Mouse (Mus musculus): ENCODE data around the gene Cstad. TPM values are rescaled to one million over a fixed set of nuclear protein-coding genes. Genes with fewer than 3 reads are reported as not detected.

Cstad gene
- total and polyA plus RNA-seq, 2 experiments from 2014 or later, result 0.55 to 0.64 TPM

DNA sequence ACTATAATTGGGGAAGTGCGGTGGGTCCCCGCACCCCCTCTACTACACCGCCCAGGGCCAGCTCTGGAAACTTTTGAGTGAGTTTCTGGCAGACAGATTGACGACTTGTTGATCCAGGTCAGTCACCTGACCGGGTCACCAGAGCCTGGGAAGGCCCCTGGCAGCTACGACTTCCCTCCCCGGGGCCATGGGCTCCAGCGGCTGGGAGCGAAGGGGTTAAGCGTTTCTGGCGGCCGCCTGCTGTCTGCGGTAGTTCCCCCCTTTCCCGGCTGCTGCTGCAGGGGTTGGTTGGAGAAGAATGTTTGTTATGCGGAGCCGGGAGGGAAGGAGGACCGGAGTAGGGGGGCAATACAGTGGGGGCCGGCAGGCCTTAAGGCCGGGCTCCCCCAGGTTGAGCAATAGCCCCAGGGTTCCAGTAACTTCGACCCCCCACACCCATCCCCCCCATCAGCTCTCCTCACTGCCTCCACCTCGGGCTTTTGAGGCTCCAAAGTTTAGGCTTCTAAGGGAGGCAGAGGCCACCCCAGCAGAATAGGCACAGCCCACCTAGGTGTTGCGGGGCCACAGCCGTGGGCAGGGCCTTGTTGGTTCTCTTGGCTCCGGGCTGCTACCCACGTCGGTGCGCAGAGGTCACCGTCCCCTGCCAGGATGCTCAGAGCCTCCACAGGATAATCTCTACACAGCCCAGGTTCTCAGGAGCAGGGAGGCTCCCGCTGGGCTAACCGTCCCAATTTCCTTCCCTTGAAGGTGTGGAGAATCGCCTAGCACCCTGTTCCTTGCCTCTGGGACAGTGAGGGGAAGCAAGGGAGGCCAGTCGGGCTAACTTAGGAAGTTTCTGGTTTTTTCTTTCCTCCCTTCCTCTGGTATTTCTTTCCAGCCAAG is 10.3 kb downstream of the Cstad start:
- Histone ChIP-seq H3K27me3 (ENCODE audit: insufficient read depth, low read length) (no peaks in the 10 kb centered on the region), H3K4me3 (ENCODE audit: low read depth, low read length) (no peak overlapping the region), H3K4me1 (ENCODE audit: insufficient read depth, low read length) (peaks cover 13% of the 10 kb centered on the region), H3K9me3 (ENCODE audit: low read length) (no peaks in the 10 kb centered on the region), H3K36me3 (ENCODE audit: insufficient read depth, low read length) (no peaks in the 10 kb centered on the region), H3K27ac (ENCODE audit: low read depth, low read length) (no peak overlapping the region), H3K4me2 (ENCODE audit: low read depth, low read length, poor library complexity, severe bottlenecking) (peak overlapping the region; percentile 0; the same call in 1 of the 2 replicates), H3K9ac (replicated peaks; ENCODE audit: low read length, poor library complexity, severe bottlenecking) (no peak overlapping the region)
- no peak for ATAC-seq (ENCODE audit: low FRiP score)
- TF ChIP-seq CTCF (IDR thresholded peaks at IDR 0.05), result no peak
- WGBS, result 3% methylated on average over 29 of the region's 32 CpGs
- DNase-seq (ENCODE audit: low spot score), result no peak

DNA sequence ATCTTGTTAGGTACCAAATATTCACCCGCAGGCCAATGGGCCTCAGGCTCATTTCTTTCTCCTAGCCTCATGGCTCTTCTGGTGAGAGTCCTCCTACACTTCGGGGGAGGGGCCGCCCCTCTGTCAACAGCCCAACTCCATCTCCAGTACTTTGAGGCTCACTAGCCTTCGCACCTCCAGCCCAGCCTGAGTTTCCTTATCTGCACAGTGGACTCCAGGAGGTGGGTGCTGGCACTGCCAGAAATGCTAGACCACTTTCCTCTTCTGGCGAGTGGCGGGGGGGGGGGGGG is 10.9 kb downstream of the Cstad start:
- H3K27ac ChIP-seq (ENCODE audit: low read depth, low read length), result no peak overlapping the region
- H3K4me1 ChIP-seq (ENCODE audit: insufficient read depth, low read length), result peaks cover 13% of the 10 kb centered on the region
- no peak for DNase-seq (ENCODE audit: low spot score)
- H3K4me3 ChIP-seq (ENCODE audit: low read depth, low read length), result no peak overlapping the region
- H3K4me2 ChIP-seq (ENCODE audit: low read depth, low read length, poor library complexity, severe bottlenecking), result no peak overlapping the region
- no peak for TF ChIP-seq CTCF (IDR thresholded peaks at IDR 0.05)
- ATAC-seq (ENCODE audit: low FRiP score), result no peak
- no peak overlapping the region for H3K9ac ChIP-seq (replicated peaks; ENCODE audit: low read length, poor library complexity, severe bottlenecking)
- WGBS, result 19% methylated on average over 4 of the region's 6 CpGs
- H3K36me3 ChIP-seq (ENCODE audit: insufficient read depth, low read length), result no peaks in the 10 kb centered on the region
- H3K27me3 ChIP-seq (ENCODE audit: insufficient read depth, low read length), result no peaks in the 10 kb centered on the region
- H3K9me3 ChIP-seq (ENCODE audit: low read length), result no peaks in the 10 kb centered on the region

DNA sequence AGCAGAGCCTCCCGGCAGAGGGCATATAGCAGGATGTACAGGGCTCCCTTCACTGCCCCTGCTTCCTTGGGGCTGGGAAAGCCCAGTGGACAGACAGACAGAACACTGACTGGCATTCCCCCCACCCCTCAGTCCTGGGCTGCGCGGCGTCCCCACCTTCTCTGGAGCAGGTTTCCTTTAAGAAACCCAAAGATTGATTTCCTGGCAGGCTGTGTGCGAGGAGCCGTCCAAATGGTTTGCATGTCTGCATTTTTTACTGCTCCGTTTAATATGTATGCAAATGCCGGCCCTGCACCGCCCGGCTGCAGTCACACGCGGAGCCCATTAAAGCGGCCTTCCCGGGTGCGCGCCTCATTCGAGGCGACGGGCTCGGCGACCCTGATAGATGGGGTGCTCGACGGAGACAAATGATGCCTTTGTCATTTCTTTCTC is 11.8 kb downstream of the Cstad start:
- Histone ChIP-seq H3K9me3 (ENCODE audit: low read length) (no peaks in the 10 kb centered on the region), H3K27ac (ENCODE audit: low read depth, low read length) (peak overlapping the region; percentile 47), H3K36me3 (ENCODE audit: insufficient read depth, low read length) (no peaks in the 10 kb centered on the region), H3K27me3 (ENCODE audit: insufficient read depth, low read length) (no peaks in the 10 kb centered on the region), H3K4me3 (ENCODE audit: low read depth, low read length) (no peak overlapping the region), H3K4me2 (ENCODE audit: low read depth, low read length, poor library complexity, severe bottlenecking) (no peak overlapping the region), H3K9ac (replicated peaks; ENCODE audit: low read length, poor library complexity, severe bottlenecking) (no peak overlapping the region; the same call in 1 of the 2 replicates), H3K4me1 (ENCODE audit: insufficient read depth, low read length) (peaks cover 9% of the 10 kb centered on the region)
- peak; percentile 72 for DNase-seq (ENCODE audit: low spot score)
- TF ChIP-seq CTCF (IDR thresholded peaks at IDR 0.05), result no peak
- 12% methylated on average over 23 of the region's 23 CpGs for WGBS
- no peak for ATAC-seq (ENCODE audit: low FRiP score)

DNA sequence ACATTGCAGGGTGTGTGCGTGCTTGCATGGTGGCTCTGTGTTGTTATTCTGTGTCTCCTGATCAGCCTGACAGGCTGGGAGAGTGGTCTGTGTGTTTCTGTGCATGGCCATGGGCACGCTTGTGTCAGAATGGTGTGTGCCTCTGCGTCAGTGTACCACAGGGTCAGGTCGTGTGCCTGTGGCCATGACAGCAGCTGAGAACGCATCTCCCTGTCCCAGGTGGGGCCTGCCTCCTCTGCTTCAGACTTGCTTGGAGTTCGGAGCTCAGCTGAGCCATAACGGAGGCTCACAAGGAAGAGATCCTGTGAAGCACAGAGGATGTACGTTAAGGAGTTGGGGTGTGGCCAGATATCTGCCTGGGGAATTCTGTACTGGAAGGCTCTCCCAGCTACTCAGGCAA is 13.1 kb downstream of the Cstad start:
- Histone ChIP-seq H3K9me3 (ENCODE audit: low read length) (no peaks in the 10 kb centered on the region), H3K36me3 (ENCODE audit: insufficient read depth, low read length) (no peaks in the 10 kb centered on the region), H3K4me2 (ENCODE audit: low read depth, low read length, poor library complexity, severe bottlenecking) (no peak overlapping the region), H3K4me1 (ENCODE audit: insufficient read depth, low read length) (peaks cover 9% of the 10 kb centered on the region), H3K9ac (replicated peaks; ENCODE audit: low read length, poor library complexity, severe bottlenecking) (peak overlapping the region; percentile 29; the same call in 1 of the 2 replicates), H3K4me3 (ENCODE audit: low read depth, low read length) (no peak overlapping the region), H3K27me3 (ENCODE audit: insufficient read depth, low read length) (no peaks in the 10 kb centered on the region), H3K27ac (ENCODE audit: low read depth, low read length) (no peak overlapping the region)
- no peak for TF ChIP-seq CTCF (IDR thresholded peaks at IDR 0.05)
- no peak for ATAC-seq (ENCODE audit: low FRiP score)
- WGBS, result 70% methylated on average over 8 of the region's 8 CpGs
- DNase-seq (ENCODE audit: low spot score), result no peak

DNA sequence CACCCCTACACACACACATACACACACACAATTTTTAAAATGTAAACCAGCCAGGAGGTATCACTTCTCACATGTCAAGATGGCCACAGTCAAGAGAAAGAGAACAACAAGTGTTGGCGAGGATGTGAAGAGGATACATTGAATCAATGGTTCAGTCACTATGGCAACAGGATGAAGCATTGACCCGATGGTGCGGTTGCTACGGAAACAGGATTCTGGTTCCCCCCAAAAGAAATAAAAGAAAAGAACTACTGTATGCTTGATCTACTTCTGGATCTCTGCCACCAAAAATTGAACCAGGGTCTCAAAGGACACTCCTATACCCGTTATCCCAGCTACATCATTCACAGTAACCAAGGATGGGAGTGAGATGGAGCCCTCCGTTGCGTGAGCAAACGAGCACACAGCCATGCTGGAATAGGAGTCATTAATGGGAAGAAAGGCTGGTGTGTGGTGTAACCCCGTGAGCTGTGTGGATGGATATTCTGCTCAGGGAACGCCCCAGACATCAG is 13.9 kb downstream of the Cstad start:
- Histone ChIP-seq H3K36me3 (ENCODE audit: insufficient read depth, low read length) (no peaks in the 10 kb centered on the region), H3K4me2 (ENCODE audit: low read depth, low read length, poor library complexity, severe bottlenecking) (no peak overlapping the region), H3K27ac (ENCODE audit: low read depth, low read length) (no peak overlapping the region), H3K9me3 (ENCODE audit: low read length) (no peaks in the 10 kb centered on the region), H3K27me3 (ENCODE audit: insufficient read depth, low read length) (no peaks in the 10 kb centered on the region), H3K4me3 (ENCODE audit: low read depth, low read length) (no peak overlapping the region), H3K4me1 (ENCODE audit: insufficient read depth, low read length) (peaks cover 9% of the 10 kb centered on the region), H3K9ac (replicated peaks; ENCODE audit: low read length, poor library complexity, severe bottlenecking) (no peak overlapping the region)
- 55% methylated on average over 10 of the region's 10 CpGs for WGBS
- DNase-seq (ENCODE audit: low spot score) (peak; percentile 47), ATAC-seq (ENCODE audit: low FRiP score) (no peak)
- TF ChIP-seq CTCF (IDR thresholded peaks at IDR 0.05), result no peak

DNA sequence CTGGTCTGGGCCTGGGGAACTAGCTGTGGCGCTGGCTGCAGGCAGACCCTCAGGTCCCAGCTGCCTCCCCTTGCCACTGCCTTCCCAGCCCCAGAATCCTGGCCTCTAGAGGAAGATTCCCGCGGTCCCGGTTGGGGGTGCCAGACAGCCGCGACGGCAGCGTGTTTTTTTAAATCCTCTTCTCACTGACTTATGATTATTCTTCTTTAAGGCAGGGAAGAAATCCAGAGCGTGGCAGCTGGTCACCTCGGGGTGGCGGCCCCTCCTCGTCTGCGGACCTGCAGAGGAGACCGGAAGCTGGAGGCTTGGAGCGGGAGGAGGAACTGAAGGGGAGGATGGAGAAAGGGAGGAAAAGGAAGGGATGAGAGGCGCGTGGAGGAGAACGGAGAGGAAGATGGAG is 18.7 kb downstream of the Cstad start:
- no peak overlapping the region for H3K4me3 ChIP-seq (ENCODE audit: low read depth, low read length)
- H3K9ac ChIP-seq (replicated peaks; ENCODE audit: low read length, poor library complexity, severe bottlenecking), result peak overlapping the region; percentile 54
- ATAC-seq (ENCODE audit: low FRiP score) (peak; percentile 80), DNase-seq (ENCODE audit: low spot score) (peak; percentile 81)
- peak; percentile 75 for TF ChIP-seq CTCF (IDR thresholded peaks at IDR 0.05)
- H3K4me2 ChIP-seq (ENCODE audit: low read depth, low read length, poor library complexity, severe bottlenecking), result peak overlapping the region; percentile 31
- H3K4me1 ChIP-seq (ENCODE audit: insufficient read depth, low read length), result peaks cover 13% of the 10 kb centered on the region
- no peaks in the 10 kb centered on the region for H3K27me3 ChIP-seq (ENCODE audit: insufficient read depth, low read length)
- H3K36me3 ChIP-seq (ENCODE audit: insufficient read depth, low read length), result no peaks in the 10 kb centered on the region
- WGBS, result 2% methylated on average over 18 of the region's 18 CpGs
- H3K27ac ChIP-seq (ENCODE audit: low read depth, low read length), result peak overlapping the region; percentile 86
- no peaks in the 10 kb centered on the region for H3K9me3 ChIP-seq (ENCODE audit: low read length)

All from midbrain, postnatal 0 days (tissue).